Mouse (Mus musculus): Measurements from ENCODE around the gene Lrrn1. TPM values are rescaled to one million over a fixed set of nuclear protein-coding genes. Genes with fewer than 3 reads are reported as not detected.

Lrrn1 gene
- polyA plus RNA-seq, 1 experiment from 2014 or later, result 0.16 TPM

GRCm38 (mm10) chr6:107530621-107531285, 1.2 kb downstream of the Lrrn1 start:
- no peaks in the 10 kb centered on the region for H3K4me1 ChIP-seq (ENCODE audit: insufficient read depth)
- no peak for DNase-seq
- no peak overlapping the region for H3K4me3 ChIP-seq (ENCODE audit: low read depth, low read length)

DNA sequence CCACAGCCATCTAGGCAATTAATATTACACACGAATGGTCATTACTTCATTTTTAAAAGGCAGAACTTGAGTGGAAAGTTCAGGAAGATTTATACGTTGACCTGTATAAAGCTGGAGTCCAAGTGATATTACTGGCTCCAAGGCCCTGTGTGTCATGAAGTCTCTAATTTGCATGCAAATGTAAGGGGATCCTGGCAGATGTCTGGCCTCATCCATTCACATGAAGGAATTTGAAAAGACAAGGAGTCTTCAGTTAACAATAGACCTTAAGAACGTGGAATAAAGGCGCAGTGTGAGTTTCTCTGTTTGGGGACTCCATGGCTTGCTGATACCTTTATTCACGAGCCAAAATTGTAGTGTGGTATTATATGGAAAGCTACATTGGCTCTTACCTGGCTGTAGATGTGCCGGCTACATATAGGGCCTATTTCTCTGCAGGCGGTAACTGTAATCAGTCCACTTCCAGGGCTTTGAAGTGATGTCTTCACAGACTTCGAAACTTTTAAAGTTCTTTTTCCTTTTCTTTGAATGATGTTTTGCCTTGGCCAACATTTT, 2.0 kb downstream of the Lrrn1 start:
- no peaks in the 10 kb centered on the region for H3K36me3 ChIP-seq (replicated peaks; ENCODE audit: insufficient read depth, low read length)
- H3K4me3 ChIP-seq (ENCODE audit: low read depth, low read length), result no peak overlapping the region
- TF ChIP-seq EP300 (IDR thresholded peaks at IDR 0.05; ENCODE audit: low read depth), result no peak
- no peak for TF ChIP-seq CTCF (IDR thresholded peaks at IDR 0.05; ENCODE audit: low read depth)
- no peaks in the 10 kb centered on the region for H3K9me3 ChIP-seq (ENCODE audit: low read length)
- no peak overlapping the region for H3K9ac ChIP-seq (replicated peaks)
- H3K27ac ChIP-seq (ENCODE audit: low read depth), result no peak overlapping the region
- no peak for ATAC-seq
- no peaks in the 10 kb centered on the region for H3K4me1 ChIP-seq (ENCODE audit: insufficient read depth)
- WGBS (ENCODE audit: insufficient replicate concordance), result 53% methylated on average over 8 of the region's 8 CpGs
- H3K27me3 ChIP-seq (ENCODE audit: insufficient read depth, low read length), result peaks cover 19% of the 10 kb centered on the region
- H3K4me2 ChIP-seq (ENCODE audit: low read depth, low read length), result no peak overlapping the region
- no peak for DNase-seq

More at GRCm38 (mm10) chr6:107530621-107531285, 1.2 kb downstream of the Lrrn1 start:
- ATAC-seq, result no peak
- TF ChIP-seq EP300 (IDR thresholded peaks at IDR 0.05; ENCODE audit: low read depth) (no peak), CTCF (IDR thresholded peaks at IDR 0.05; ENCODE audit: low read depth) (no peak)
- Histone ChIP-seq H3K9ac (replicated peaks) (no peak overlapping the region), H3K27me3 (ENCODE audit: insufficient read depth, low read length) (peaks cover 19% of the 10 kb centered on the region), H3K4me2 (ENCODE audit: low read depth, low read length) (no peak overlapping the region), H3K9me3 (ENCODE audit: low read length) (no peaks in the 10 kb centered on the region), H3K27ac (ENCODE audit: low read depth) (no peak overlapping the region), H3K36me3 (replicated peaks; ENCODE audit: insufficient read depth, low read length) (no peaks in the 10 kb centered on the region)
- 3% methylated on average over 15 of the region's 15 CpGs for WGBS (ENCODE audit: insufficient replicate concordance)

GRCm38 (mm10) chr6:107534533-107534932, 5.0 kb downstream of the Lrrn1 start:
- H3K27me3 ChIP-seq (ENCODE audit: insufficient read depth, low read length), result peaks cover 16% of the 10 kb centered on the region
- no peaks in the 10 kb centered on the region for H3K4me1 ChIP-seq (ENCODE audit: insufficient read depth)
- H3K36me3 ChIP-seq (replicated peaks; ENCODE audit: insufficient read depth, low read length), result no peaks in the 10 kb centered on the region
- H3K27ac ChIP-seq (ENCODE audit: low read depth), result no peak overlapping the region
- H3K9me3 ChIP-seq (ENCODE audit: low read length), result no peaks in the 10 kb centered on the region
- ATAC-seq, result no peak
- TF ChIP-seq EP300 (IDR thresholded peaks at IDR 0.05; ENCODE audit: low read depth) (no peak), CTCF (IDR thresholded peaks at IDR 0.05; ENCODE audit: low read depth) (no peak)
- no peak for DNase-seq
- H3K4me2 ChIP-seq (ENCODE audit: low read depth, low read length), result no peak overlapping the region
- no peak overlapping the region for H3K9ac ChIP-seq (replicated peaks)
- no peak overlapping the region for H3K4me3 ChIP-seq (ENCODE audit: low read depth, low read length)
- 19% methylated on average over 1 of the region's 1 CpGs for WGBS (ENCODE audit: insufficient replicate concordance)

DNA sequence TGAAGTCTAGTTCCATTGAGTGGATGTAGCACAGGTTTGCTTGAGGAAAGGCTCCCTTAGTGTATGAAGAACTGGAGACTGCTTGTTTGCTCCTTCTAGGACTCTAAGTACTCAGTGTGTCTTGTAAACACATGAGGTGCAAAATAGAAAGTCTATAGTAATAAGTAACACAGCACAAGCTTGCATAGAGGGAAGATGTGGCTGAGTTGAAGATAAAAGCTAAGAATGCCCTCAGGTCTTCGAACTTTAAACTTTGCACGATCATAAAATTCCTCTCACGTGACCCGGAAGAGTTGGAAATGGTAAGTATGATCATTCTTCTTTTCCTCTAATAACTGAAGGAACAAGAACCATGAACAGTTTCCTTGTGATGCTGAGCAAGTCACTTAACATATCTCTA, 7.1 kb downstream of the Lrrn1 start:
- TF ChIP-seq CTCF (IDR thresholded peaks at IDR 0.05; ENCODE audit: low read depth) (no peak), EP300 (IDR thresholded peaks at IDR 0.05; ENCODE audit: low read depth) (no peak)
- no peaks in the 10 kb centered on the region for H3K4me1 ChIP-seq (ENCODE audit: insufficient read depth)
- no peak overlapping the region for H3K27ac ChIP-seq (ENCODE audit: low read depth)
- DNase-seq (no peak), ATAC-seq (no peak)
- H3K9me3 ChIP-seq (ENCODE audit: low read length), result no peaks in the 10 kb centered on the region
- no peaks in the 10 kb centered on the region for H3K36me3 ChIP-seq (replicated peaks; ENCODE audit: insufficient read depth, low read length)
- H3K27me3 ChIP-seq (ENCODE audit: insufficient read depth, low read length), result no peaks in the 10 kb centered on the region
- no peak overlapping the region for H3K4me2 ChIP-seq (ENCODE audit: low read depth, low read length)
- no peak overlapping the region for H3K4me3 ChIP-seq (ENCODE audit: low read depth, low read length)
- 84% methylated on average over 4 of the region's 4 CpGs for WGBS (ENCODE audit: insufficient replicate concordance)
- H3K9ac ChIP-seq (replicated peaks), result no peak overlapping the region

GRCm38 (mm10) chr6:107541222-107541621, 11.7 kb downstream of the Lrrn1 start:
- ATAC-seq (no peak), DNase-seq (no peak)
- WGBS (ENCODE audit: insufficient replicate concordance), result 81% methylated on average over 11 of the region's 11 CpGs
- Histone ChIP-seq H3K4me2 (ENCODE audit: low read depth, low read length) (no peak overlapping the region), H3K4me3 (ENCODE audit: low read depth, low read length) (no peak overlapping the region), H3K9ac (replicated peaks) (no peak overlapping the region), H3K4me1 (ENCODE audit: insufficient read depth) (no peaks in the 10 kb centered on the region), H3K9me3 (ENCODE audit: low read length) (peaks cover 3% of the 10 kb centered on the region; the same call in 1 of the 2 replicates), H3K27me3 (ENCODE audit: insufficient read depth, low read length) (no peaks in the 10 kb centered on the region), H3K27ac (ENCODE audit: low read depth) (no peak overlapping the region), H3K36me3 (replicated peaks; ENCODE audit: insufficient read depth, low read length) (no peaks in the 10 kb centered on the region)
- TF ChIP-seq EP300 (IDR thresholded peaks at IDR 0.05; ENCODE audit: low read depth) (no peak), CTCF (IDR thresholded peaks at IDR 0.05; ENCODE audit: low read depth) (no peak)

DNA sequence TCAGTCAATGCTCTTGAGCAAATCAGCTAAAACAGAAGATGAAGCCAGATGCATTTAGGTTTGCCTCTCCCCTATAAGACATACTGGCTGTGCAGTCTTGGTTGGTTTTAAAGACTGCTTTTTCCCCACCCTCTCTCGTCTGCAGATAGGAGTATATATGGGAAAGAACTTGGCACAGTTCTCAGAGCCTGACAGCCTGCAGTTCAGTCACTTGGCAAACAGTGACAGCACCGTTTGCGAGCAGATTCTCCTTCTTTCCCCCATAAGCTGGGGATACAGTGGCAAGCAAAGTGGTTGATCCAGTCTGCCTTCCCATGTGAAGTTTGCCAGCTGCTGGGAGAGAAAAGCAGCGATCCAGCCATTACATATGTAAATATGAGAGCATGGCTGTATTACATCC, 12.3 kb downstream of the Lrrn1 start:
- H3K4me2 ChIP-seq (ENCODE audit: low read depth, low read length), result no peak overlapping the region
- H3K27me3 ChIP-seq (ENCODE audit: insufficient read depth, low read length), result no peaks in the 10 kb centered on the region
- H3K9me3 ChIP-seq (ENCODE audit: low read length), result peaks cover 3% of the 10 kb centered on the region; the same call in 1 of the 2 replicates
- DNase-seq (no peak), ATAC-seq (no peak)
- 67% methylated on average over 4 of the region's 4 CpGs for WGBS (ENCODE audit: insufficient replicate concordance)
- no peaks in the 10 kb centered on the region for H3K36me3 ChIP-seq (replicated peaks; ENCODE audit: insufficient read depth, low read length)
- TF ChIP-seq EP300 (IDR thresholded peaks at IDR 0.05; ENCODE audit: low read depth) (no peak), CTCF (IDR thresholded peaks at IDR 0.05; ENCODE audit: low read depth) (no peak)
- H3K9ac ChIP-seq (replicated peaks), result no peak overlapping the region
- no peak overlapping the region for H3K4me3 ChIP-seq (ENCODE audit: low read depth, low read length)
- H3K27ac ChIP-seq (ENCODE audit: low read depth), result no peak overlapping the region
- H3K4me1 ChIP-seq (ENCODE audit: insufficient read depth), result no peaks in the 10 kb centered on the region

Data from liver, postnatal 0 days (tissue).